Mouse (Mus musculus) CD8-positive naive resting alpha-beta T cell, adult 2 months (primary cell): ENCODE data around the gene Mapkapk5.
"Not testable (repeated sequence)": the region's sequence is repeated elsewhere in the genome, so short reads cannot be mapped to it uniquely, and the experiment has no call there.

ENCODE experiments used
- DNase-seq, 2 experiments: peaks; one replicate each; pipeline ENCODE4 v3.0.0; 2022; ENCODE audit warnings: low read depth in 2 of 2, low spot score in 2 of 2

Gene Mapkapk5

GRCm38 (mm10) chr5:121503231-121503630 lies 42.5 kb downstream of the Mapkapk5 start, which contains the start of gene Adam1b:
TSS of gene Adam1b (minus strand) at chr5:121503435.
- DNase-seq = no peak

GRCm38 (mm10) chr5:121501424-121501996 lies 44.2 kb downstream of the Mapkapk5 start:
- DNase-seq = not testable (repeated sequence)

- no peak for DNase-seq
These were observed 45.0 kb downstream of the Mapkapk5 start for GRCm38 (mm10) chr5:121500719-121501118.

- no peak for DNase-seq
These were observed 52.4 kb downstream of the Mapkapk5 start for GRCm38 (mm10) chr5:121493305-121493704.

GRCm38 (mm10) chr5:121484801-121485200 lies 60.9 kb downstream of the Mapkapk5 start:
- no peak for DNase-seq

- DNase-seq = peak; percentile 14 to 49
These were observed 68.0 kb downstream of the Mapkapk5 start for GRCm38 (mm10) chr5:121477680-121478079.

- DNase-seq = no peak
These were observed 69.7 kb downstream of the Mapkapk5 start for GRCm38 (mm10) chr5:121476040-121476439.
